Mouse (Mus musculus): Measurements from ENCODE around the gene Nemp1.

Nemp1 gene

DNA sequence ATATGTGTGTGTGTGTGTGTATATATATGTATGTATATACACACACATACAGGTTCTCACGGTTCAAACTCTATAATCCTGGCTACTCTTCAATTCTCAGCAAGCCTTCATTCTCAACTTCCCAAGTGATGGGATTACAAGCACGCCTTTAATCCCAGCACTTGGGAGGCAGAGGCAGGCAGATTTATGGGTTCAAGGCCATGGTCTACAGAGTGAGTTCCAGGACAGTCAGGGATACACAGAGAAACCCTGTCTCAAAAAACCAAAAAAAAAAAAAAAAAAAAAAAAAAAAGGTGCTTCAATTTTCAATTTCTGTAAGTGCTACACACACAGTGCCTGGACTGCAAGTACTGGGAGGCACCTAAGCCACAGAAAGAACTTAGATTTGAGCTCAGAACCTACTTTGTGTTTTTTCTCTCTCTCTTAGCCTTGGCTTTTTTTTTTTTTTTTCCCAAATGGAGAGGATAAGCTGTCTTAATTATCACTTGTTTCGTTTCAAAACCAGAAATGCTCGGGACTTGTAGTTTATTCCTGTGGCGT, 9.2 kb downstream of the Nemp1 start:
- DNase-seq, result no peak

DNA sequence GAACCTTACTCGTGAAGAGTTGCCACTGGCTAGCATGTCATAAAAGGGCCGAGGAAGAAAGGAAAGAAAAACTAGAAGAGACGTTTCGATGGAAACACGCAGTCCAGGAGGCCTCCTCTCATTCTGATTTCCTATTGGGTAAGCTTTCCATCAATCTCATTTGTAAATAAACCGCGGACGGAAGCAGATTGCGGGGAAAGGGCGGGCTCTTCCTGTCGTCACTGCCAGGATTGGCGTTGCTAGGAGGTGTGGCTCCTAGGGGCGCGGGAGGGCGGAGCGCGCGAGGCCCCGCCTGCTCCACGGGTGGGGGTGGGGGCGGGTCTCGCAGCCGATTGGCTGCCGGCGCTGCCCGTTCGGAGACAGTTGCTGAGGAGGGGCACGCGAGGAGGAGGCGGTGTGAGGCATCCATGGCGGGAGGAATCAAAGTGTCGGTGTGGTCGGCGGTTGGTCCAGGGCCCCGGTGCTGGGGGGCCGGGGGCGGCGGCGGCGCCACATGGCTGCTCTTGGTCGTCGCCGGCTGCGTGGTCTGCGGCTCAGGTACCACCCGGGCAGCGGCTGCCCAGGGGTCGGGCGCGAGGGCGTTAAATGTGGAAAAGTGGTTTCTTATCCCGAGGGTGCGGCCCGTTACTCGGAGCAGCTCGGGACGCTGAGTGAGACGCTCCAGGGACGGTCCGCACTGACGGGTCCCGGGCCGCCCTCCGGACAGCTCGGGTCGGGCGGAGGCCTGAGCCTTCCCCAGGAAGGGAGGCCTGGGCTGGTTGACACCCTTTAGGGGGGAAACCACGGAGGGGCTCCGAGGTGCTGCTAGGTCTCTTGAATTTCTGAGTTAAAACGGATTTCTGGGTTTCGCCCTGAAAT, 10.2 kb downstream of the Nemp1 start:
- DNase-seq, result peak; percentile 97

DNA sequence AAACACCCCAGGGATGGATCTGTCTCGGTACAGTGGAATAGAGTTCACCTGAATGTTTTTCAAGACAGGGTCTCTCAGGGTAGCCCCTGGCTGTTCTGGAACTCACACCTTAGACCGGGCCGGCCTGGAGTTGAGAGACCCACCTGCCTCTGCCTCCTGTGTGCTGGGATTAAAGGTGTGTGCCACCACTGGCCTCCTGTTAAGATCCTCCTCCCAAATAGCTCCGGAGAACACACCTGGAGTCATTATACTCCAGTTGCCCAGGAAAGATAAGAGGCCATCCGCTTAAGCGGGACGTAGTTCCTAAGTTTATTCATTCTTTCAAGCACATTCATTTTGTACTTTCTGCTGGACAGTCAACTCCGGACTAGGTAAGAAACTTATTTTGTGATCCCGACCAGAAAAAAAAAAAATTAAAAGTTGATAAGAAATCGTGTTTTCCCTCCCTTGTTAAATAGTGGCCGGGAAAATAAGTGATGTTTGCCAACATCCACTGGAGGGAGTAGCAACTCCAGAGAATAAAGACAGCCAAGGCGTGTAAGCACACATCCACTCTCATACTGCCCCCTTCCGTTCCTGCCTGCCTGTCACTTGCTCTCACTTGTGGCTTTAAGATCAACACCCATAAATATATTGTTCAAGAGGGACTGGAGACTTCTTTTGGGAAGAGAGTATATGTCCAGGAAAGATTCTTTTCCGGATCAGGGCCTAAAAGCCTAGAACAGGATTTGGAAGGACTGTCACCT, 11.1 kb downstream of the Nemp1 start:
- peak; percentile 60 for DNase-seq

GRCm38 (mm10) chr10:127679208-127679607, 12.5 kb downstream of the Nemp1 start:
- DNase-seq, result no peak

- DNase-seq, result no peak
Measured at GRCm38 (mm10) chr10:127679881-127680280, 13.2 kb downstream of the Nemp1 start.

GRCm38 (mm10) chr10:127682886-127683285, 16.2 kb downstream of the Nemp1 start:
- DNase-seq, result no peak

GRCm38 (mm10) chr10:127691053-127691452, 24.4 kb downstream of the Nemp1 start:
- DNase-seq, result no peak

- DNase-seq, result peak; percentile 12
Measured at GRCm38 (mm10) chr10:127694636-127695035, 27.9 kb downstream of the Nemp1 start.

DNA sequence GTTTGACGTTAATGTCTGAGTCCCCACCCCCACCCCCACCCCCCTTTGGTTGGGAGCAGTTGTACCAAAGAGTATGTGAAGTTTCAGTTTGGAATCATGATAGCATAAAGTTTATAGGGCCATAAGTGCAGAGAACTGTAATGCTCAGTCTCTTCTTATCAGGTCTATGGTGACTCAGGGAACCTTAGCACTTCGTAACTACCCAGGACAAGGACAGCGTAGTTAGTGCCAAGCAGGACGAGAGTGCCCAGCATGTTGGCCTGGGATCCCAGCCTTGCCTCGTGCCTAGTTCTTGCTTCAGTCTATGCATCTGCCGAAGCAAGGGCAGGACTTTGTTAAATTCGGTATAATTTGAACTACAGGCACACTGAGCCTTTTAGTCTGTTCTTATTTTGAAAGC, 29.1 kb downstream of the Nemp1 start:
- DNase-seq, result no peak

GRCm38 (mm10) chr10:127698966-127699365, 32.3 kb downstream of the Nemp1 start:
- no peak for DNase-seq

DNA sequence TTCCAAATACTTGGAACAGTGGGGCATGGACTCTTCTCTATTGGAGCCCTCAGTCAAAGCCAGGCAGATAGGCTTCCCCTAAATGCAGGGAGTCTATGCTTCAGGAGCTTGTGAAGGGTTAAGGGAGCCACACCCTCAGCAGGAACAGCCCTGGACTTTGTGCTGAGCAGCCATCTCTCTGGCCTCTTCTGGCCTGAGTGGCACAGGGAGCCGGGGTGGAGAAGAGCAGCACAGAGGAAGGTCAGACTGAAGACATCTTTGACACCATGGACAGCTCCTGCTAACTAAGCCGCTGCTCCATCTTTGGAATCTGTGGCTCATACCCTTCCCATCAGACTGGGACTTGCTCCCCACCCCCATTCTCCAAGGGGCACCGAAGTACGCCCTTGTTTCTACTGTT, 36.6 kb downstream of the Nemp1 start:
- no peak for DNase-seq

DNA sequence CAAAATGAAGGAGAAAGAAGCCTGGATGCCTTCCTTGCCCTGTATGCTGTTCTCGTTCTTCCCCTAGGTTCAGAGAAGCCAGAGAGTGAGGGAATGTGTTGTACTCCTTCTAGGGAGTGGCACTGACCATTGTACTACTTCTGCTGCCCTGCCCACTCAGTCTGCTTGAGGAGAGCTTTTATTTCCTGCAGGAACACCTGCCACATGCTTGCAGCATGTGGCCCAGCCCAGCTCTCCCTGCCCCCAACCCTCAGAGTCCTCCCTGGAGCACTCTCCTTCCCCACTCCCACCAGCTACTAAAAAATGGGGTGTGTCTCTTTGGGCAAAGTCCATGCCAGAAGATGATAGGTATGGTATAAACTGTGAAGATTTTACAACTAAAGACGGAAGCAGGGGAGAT, 37.6 kb downstream of the Nemp1 start:
- no peak for DNase-seq

DNA sequence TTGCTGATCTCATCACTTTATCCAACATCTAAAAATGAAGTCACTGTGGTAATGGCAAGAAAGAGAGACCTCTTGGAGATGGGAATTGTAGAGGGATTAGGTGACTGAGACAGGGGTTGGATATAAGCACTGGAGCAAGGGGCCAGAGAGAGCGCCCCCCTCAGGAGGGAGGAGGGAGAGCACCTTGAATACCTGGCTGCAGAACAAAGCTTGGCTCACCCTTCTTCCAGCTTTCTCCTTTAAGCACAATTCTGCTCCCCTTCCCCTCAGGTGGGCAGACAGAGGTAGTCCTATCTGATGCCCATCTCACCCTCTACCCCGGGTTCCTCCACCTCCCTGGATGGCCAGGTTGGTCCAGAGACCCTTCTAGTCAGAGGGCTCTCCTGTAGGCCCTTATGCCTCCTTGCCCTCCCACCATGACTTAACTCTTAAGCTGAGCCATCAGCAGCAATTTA, 38.1 kb downstream of the Nemp1 start, which contains the start of gene Myo1a:
TSS of gene Myo1a (plus strand) at position 405 of the 455 bp plus-strand sequence.
- no peak for DNase-seq

DNA sequence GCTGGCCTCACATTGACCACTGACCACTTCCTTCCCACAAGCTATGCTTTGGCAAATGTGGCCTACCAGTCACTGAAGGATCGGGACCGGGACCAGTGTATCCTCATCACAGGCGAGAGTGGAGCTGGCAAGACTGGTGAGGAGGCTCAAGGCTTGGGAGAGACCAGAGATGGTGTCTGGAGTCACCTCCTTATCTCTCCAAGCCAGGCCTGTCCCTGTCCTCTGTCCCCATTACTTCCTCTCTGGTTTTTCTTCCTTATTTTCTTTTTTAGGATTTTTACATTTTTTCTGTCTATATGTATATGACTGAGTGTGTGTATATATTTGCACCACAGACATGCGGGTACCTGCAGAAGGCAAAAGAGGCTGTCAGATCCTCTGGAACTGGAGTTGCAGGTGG, 39.1 kb downstream of the Nemp1 start:
- no peak for DNase-seq

GRCm38 (mm10) chr10:127707721-127708120, 41.0 kb downstream of the Nemp1 start:
- DNase-seq, result no peak

DNA sequence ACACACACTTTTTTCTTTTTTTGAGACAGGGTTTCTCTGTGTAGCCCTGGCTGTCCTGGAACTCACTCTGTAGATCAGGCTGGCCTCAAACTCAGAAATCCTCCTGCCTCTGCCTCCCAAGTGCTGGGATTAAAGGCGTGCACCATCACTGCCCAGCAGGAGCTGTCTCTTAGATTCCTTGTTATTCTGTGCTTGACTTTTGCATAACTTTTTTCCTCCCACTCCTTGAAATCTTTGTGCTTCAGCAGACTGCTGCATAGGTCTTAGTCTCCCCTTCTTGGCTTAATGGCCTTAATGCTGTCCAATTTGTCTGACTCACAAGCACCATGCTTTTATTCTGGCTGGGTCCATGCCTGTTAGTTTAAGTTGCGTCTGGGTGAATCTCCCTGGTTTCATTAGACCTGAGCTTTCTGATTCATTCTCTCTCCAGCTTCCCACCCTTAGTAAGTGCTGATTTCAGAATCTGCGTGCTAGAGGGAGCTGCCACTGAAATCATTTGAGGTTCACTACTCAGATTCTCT, 42.2 kb downstream of the Nemp1 start:
- no peak for DNase-seq

GRCm38 (mm10) chr10:127710331-127710730, 43.6 kb downstream of the Nemp1 start:
- no peak for DNase-seq

GRCm38 (mm10) chr10:127712736-127713135, 46.0 kb downstream of the Nemp1 start:
- no peak for DNase-seq

DNA sequence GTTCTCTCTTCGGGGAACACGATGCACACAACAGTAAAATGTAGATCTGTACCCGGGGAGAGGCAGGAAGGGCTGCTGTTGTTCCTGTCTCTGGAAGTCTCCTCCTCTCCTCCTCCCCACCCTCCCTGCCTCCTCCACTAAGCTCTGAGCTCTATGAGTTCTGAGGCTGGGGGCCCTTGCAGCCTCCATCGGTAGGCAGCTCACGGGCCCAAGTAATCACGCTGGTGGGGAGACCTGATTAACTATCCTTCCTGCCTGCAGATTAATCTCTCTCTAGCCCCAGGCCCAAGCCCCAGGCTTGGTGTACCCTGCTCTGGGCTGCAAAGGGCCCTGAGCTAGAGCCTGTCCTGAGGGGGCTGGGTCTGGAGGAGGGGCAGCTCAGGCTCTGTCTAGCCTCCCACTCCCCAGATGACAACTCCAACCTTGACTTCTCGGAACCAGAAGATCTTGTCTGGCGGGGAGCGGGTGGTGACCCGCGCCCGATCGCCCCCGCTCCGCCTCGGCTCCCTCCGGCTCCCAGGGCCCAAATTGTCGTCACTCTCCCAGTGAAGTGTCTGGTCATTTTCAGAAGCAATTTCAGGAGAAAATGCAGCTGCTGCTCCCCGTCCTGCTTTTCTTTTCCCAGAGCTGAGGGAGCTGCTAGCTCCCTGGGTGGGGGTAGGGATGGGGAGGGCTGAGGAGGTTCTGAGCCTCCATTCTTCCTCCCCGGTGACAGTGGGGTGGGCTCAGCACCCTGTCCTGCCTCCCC, 55.1 kb downstream of the Nemp1 start:
- peak; percentile 35 for DNase-seq

- no peak for DNase-seq
Measured at GRCm38 (mm10) chr10:127724178-127724577, 57.5 kb downstream of the Nemp1 start, which contains the start of gene Tac2. Tac2 (plus strand) TSS chr10:127724478.

DNA sequence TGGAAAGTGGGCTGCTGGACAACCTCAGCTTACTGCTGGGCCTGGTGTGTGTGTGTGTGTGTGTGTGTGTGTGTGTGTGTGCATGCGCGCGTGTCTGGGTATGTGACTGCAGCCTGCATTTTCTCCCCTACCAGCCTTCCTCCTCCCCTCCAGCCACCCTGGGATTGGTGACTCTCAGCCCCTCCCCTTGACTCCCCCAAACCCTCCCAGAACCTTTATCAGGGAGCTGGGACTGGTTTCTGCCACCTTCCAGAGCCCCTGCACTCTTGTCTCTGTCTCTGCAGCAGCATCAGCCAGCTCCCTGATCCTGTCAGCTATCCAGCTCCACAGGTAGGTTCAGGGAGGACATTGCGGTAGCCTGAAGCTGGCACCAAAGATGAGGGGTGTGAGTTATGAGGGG, 58.4 kb downstream of the Nemp1 start:
- no peak for DNase-seq

- DNase-seq, result no peak
Measured at GRCm38 (mm10) chr10:127728437-127728836, 61.7 kb downstream of the Nemp1 start.

Measured in right cerebral cortex, adult 18-20 months (tissue).